Mouse (Mus musculus) NIH3T3 (cell line): Measurements from ENCODE around the gene Ccin.

Source experiments
- DNase-seq: peaks from one replicate; pipeline ENCODE4 v3.0.0-alpha.2; 2012; ENCODE audit warnings: low read depth

Ccin gene

DNA sequence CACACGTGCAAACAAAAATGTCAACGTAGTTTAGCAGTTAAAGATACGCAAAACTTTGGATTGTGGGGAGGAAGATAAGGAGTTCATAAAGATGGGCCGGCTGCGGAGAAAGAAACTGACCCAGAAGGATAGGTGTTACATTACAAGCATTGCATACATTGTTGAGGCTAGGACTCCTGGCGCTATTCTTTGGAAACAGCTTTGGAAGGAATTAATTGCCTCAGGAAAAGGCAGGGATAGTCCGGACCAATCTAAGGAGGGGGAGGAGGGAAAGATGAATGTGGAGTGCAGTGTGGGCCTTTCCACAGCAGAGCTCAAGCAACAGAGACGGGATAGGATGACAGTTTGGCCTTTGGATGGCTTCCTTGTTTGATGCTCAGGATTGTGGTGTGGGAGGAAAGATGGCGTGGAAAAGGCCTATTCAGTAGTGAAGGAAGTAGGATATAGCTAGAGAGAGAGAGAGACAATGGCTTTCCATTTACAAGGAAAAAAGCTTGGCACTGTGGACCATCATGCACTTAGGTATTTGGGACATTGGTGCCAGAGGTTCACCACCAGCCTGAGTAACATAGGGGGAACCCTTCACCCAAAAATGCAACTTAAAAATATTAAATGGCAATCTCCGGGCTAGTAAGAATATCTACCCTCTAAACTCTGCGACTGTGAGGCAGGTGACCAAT, 30.2 kb downstream of the Ccin start:
- DNase-seq = peak; percentile 36

DNA sequence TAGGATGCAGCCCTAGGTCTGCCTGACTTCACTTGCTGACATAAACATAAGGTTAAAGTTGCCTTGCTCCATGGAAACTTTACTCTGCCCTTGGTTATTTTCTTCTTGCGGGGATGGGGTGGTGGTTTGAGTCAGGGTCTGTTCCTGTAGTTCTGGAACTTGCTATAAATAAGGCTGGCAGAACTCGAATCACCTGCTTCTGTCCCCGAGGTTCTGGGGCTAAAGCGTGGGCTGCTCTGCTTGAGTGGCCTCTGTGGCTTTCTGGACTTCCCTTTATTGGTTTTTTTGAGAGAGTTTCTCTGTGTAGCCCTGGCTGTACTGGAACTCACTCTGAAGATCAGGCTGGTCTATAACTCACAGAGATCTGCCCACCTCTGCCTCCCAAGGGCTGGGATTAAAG, 32.8 kb downstream of the Ccin start:
- DNase-seq = no peak

DNA sequence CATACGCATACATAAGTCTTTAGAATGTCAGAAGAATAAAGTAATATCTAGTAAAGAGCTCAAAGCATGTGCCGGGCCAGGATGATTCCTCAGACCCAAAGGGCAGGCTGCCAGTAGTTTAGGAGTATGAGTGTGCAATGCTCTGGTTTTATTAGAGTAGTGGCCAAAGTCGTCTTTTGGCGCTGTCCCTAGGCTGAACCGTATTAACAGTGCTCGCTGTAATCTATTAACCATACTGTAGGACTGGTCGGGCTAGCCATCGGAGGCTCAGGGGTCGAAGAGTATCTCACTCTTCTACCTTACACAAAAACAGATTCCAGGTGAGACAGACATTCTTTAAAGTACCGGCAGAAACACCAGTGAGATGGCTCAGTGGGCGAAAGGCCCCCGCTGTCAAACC, 33.5 kb downstream of the Ccin start:
- DNase-seq = peak; percentile 8

DNA sequence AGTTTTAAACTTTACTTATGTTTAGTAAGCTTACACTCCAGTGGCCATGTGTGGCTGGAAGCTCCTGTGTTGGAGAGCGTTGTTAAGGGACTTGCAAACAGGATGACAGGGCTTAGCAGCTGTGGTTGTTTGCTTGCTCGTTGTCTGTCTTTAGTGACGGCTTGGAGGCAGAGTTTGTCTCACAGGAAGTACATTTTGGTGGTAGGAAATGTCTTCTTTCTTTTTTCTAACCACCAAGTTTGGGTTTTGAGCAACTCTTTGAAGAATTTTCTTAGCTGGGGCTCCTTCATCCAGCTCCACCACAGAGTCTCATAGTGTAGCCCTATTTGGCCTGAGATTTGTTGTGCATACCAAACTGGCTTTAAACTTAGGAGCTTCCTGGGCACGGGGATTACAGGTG, 39.0 kb downstream of the Ccin start:
- DNase-seq = no peak

DNA sequence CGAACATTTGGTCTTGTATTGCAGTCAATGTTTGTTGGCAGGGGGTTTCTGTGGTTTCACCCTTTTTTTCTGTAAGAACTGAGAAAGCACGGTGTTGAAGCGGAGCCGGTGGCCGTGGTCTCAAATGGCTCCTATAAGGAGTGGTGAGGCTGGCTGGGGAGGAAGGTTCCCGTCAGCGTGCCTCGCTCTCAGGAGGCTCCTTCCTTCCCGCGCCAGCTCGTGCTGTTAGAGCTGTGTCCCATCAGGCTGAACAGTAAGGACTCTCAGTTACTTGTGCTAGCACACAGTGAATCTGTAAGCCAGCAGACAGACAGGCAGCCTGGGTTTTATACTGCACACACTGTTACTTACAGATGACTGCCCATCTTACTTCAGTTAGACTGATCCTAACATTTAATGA, 39.5 kb downstream of the Ccin start:
- no peak for DNase-seq

DNA sequence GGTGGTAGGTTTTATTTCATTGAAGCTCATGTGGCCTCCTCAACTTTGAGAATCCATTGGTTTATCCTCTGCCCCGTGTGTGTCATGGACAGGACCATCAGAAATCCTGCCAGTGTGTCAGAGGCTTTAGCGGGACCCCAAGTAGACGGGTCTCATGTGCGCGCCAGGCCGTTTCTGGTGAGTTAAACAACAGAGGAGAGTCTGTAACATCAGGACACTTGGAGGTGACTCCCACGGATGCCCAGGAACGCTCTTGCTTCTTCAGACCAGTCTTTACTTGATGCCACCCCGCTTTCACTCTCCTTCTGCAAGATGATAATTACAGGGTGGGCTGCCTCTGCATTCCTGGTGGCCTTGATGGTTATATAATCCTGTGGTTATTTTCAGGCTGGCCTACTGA, 40.4 kb downstream of the Ccin start:
- DNase-seq = no peak

DNA sequence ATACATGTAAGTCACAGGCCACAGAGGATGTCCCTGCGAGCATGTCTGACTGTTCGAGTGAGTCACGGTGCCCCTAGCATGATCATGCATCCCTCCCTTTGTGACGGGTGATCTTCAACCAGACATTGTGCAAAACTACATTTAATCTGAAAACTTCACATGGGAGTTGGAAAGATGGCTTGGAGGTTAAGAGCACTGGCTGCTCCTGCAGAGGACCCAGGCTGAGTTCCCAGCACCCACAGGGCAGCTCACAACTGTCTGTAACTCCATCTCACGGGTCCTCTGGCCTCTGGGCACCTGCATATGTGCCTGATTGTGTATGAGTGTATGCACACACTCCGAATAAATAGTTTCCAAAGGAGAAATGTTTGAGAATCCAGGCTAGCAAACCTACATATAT, 41.0 kb downstream of the Ccin start:
- DNase-seq = no peak

DNA sequence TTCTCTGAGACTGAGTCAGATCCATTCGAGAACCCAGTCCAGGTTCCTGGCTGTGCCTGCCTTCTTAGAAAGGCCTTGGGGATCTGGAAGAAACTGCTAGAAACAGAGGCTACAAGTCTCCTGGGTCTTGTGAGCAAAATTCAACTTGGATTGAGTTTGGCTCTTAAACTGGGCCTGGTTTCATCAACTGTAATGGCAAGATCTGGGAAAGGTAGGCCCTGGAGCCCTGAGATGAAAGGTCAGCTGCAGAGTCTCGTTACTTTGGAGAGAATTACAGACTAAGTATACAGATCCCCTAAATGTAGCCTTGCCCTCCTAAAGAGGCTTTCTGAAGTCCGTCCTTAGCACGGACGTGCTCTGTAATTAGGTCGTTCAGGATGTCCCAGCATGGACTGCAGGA, 42.3 kb downstream of the Ccin start:
- DNase-seq = no peak

DNA sequence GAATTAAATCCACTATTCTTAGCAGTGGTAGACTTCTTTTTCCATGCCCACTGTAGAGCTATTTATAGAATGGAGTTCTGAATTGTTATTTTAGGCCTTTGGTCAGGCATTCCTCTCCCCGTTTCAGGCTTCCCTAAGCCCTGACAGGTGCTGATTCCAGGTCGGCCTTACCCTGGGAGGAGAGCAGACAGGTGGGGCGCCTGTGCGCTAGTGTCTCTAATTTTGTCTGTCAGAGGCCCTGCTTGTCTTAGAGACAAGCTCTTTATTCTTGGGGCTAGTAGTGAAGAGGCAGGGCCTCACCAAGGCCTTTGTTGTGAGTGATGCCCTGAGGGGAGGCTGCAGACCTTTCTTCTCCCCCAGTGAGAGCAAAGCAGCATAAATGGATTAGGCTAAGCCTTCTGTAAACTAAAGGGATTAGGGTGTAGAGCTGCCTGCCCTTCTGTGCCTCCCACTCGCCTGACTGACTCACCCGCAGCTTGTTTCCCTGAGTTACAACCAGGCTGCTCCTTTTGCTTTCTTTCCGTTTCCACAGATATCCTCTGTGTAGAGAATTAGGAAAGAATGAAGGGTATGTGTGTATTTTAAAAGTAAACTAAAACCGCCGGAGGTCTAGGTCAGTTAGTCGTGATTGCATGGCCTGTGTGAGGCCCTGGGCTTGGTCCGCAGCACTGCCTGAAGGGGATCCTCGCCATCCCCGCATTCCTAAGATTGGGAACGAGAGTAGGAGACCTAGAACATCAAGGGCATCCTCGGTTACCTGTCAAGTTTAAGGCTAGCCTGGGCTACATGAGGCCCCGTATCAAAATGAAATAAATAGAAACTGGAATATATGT, 45.2 kb downstream of the Ccin start:
- DNase-seq = peak; percentile 25

DNA sequence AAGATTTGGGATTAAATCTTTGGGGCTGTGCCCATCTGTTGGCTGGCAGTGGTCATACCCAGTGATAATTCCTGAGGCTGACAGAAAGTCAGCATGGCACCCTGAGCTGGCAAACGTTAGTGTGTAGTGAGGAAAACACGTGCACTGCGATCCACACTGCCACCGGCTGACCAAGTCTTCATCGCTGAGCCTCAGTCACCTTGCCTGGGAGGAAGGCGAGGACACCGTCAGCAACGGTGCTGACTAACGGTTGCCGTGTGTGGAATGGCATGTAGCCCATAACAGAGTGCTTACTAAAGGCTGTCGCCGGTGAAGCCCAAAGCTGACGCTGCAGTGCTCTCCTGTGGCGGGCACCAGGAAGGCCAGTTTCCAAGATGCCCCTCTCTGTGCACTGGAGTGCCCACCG, 46.4 kb downstream of the Ccin start:
- DNase-seq = no peak

DNA sequence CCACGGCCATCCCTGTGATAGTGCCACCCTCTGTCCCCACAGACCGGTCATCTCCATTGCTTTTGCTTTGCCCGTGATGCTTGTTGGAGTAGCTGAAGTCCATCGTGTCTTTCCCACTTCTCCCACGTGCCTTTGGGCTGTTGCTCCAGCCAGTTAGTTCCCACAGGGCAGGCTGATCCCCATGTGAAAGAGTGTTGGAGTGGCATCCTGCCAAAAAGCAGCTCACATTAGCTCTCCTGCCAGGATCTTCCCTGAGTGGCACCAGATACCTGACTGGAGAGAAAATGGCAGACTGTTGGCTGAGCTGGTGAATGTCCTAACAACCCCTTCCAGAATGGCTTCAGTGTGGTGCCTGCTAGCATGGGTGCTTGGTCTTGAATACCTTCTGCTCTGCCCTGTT, 48.2 kb downstream of the Ccin start:
- peak; percentile 12 for DNase-seq
